Comparison of ENCODE assay signal across 8 mouse cellular contexts in the genomic region with DNA sequence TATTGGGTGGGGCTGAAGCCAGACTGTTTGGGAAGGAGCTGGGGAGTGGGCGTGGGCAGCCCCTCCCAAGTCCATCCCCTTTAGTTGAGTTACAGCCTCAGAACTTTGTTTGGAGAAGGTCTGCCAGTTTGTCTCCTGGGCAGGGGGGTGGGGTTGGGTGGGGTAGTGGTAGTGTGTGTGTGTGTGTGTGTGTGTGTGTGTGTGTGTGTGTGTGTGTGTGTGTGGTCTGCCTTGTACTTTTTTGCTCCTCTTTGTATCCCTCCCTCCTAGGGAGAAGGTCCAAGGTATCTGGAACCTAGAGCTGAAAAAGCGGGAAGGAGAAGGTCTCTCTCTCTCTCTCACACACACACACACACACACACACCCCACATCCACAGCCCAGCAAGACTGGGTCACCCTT. TPM values are rescaled to one million over a fixed set of nuclear protein-coding genes. Genes with fewer than 3 reads are reported as not detected.
DNase-seq lines count a peak whose midpoint lies in the region; ATAC-seq and TF ChIP-seq lines count a peak whose summit lies in the region.
"Had no signal": no experiment of that assay in that cellular context is flagged by ENCODE, and none has a peak within 500 bp of the region (broad histone marks: within the 10 kb centered on the region; RNA-seq: fewer than 3 reads in every experiment).

A gene (minus strand): TSS at position 101 of the 400 bp plus-strand sequence.

- ATAC-seq in lung, postnatal 0 days, result no peak
- no peak for ATAC-seq in forebrain, embryonic 15.5 days (replicated peaks)
- ATAC-seq in limb, embryonic 15.5 days (ENCODE audit: insufficient number of reproducible peaks, low FRiP score, low TSS enrichment, low read depth), result no peak
- no peak for ATAC-seq in stomach, embryonic 15.5 days (ENCODE audit: insufficient read depth, low FRiP score, low read depth)

- no peak for TF ChIP-seq EP300 in lung, postnatal 0 days (IDR thresholded peaks at IDR 0.05)

- 57% methylated on average over 2 of the region's 2 CpGs for WGBS in lung, postnatal 0 days
- whole genome bisulfite sequencing in forebrain, embryonic 15.5 days, result 73% methylated on average over 2 of the region's 2 CpGs
- WGBS in limb, embryonic 15.5 days, result 68% methylated on average over 2 of the region's 2 CpGs
- WGBS in stomach, embryonic 15.5 days, result 38% methylated on average over 2 of the region's 2 CpGs

- no peak for DNase-seq in lung, postnatal 0 days (ENCODE audit: low spot score)
- no peak for DNase-seq in lung, postnatal 4 days
- no peak for DNase-seq in gastrocnemius, postnatal 10 days
- DNase-seq in layer of hippocampus, adult 18-20 months (ENCODE audit: low spot score in 2 of 2), result no peak

- H3K4me2 ChIP-seq in lung, postnatal 0 days (replicated peaks; ENCODE audit: low read depth, low read length), result peak within 1 kb of the TSS; percentile 48; the same call in 1 of the 2 replicates
- H3K4me2 ChIP-seq in forebrain, embryonic 15.5 days (replicated peaks), result peak within 1 kb of the TSS; percentile 66
- peak within 1 kb of the TSS; percentile 54 for H3K4me2 ChIP-seq in limb, embryonic 15.5 days
- H3K4me2 ChIP-seq in stomach, embryonic 15.5 days, result peak within 1 kb of the TSS; percentile 68

- no peak for TF ChIP-seq CTCF in lung, postnatal 0 days (IDR thresholded peaks at IDR 0.05)

- H3K27me3 ChIP-seq in lung, postnatal 0 days (replicated peaks; ENCODE audit: insufficient read depth, low read length), result peaks cover 21% of the 10 kb centered on the region
- peaks cover 28% of the 10 kb centered on the region for H3K27me3 ChIP-seq in forebrain, embryonic 15.5 days
- H3K27me3 ChIP-seq in limb, embryonic 15.5 days, result peaks cover 43% of the 10 kb centered on the region
- H3K27me3 ChIP-seq in stomach, embryonic 15.5 days (replicated peaks), result peaks cover 36% of the 10 kb centered on the region

- peak within 1 kb of the TSS; percentile 8; the same call in 1 of the 2 replicates for H3K4me3 ChIP-seq in lung, postnatal 0 days (ENCODE audit: low read depth, low read length)
- peak within 1 kb of the TSS; percentile 36 for H3K4me3 ChIP-seq in forebrain, embryonic 15.5 days
- H3K4me3 ChIP-seq in limb, embryonic 15.5 days, result peak within 1 kb of the TSS; percentile 30
- H3K4me3 ChIP-seq in stomach, embryonic 15.5 days (replicated peaks), result peak within 1 kb of the TSS; percentile 33; the same call in 1 of the 2 replicates
- H3K4me3 ChIP-seq: erythroblast, embryonic 14.5 days had no signal

- H3K9ac ChIP-seq in lung, postnatal 0 days (replicated peaks; ENCODE audit: low read depth), result no peak within 1 kb of the TSS
- H3K9ac ChIP-seq in forebrain, embryonic 15.5 days (replicated peaks), result peak within 1 kb of the TSS; percentile 39
- no peak within 1 kb of the TSS for H3K9ac ChIP-seq in limb, embryonic 15.5 days
- 0 out of 2 replicates have a peak within 1 kb of the TSS, but pooled peaks have one; percentile 14 for H3K9ac ChIP-seq in stomach, embryonic 15.5 days

- H3K9me3 ChIP-seq in lung, postnatal 0 days (ENCODE audit: low read length), result no peaks in the 10 kb centered on the region
- no peaks in the 10 kb centered on the region for H3K9me3 ChIP-seq in forebrain, embryonic 15.5 days
- no peaks in the 10 kb centered on the region for H3K9me3 ChIP-seq in limb, embryonic 15.5 days
- H3K9me3 ChIP-seq in stomach, embryonic 15.5 days, result no peaks in the 10 kb centered on the region

- peaks cover 3% of the 10 kb centered on the region; the same call in 1 of the 2 replicates for H3K4me1 ChIP-seq in lung, postnatal 0 days (ENCODE audit: insufficient read depth, low read depth, low read length)
- H3K4me1 ChIP-seq in forebrain, embryonic 15.5 days, result peaks cover 6% of the 10 kb centered on the region
- peaks cover 5% of the 10 kb centered on the region for H3K4me1 ChIP-seq in limb, embryonic 15.5 days
- peaks cover 4% of the 10 kb centered on the region; the same call in 1 of the 2 replicates for H3K4me1 ChIP-seq in stomach, embryonic 15.5 days

- H3K27ac ChIP-seq in lung, postnatal 0 days (ENCODE audit: low read length), result no peak within 1 kb of the TSS
- H3K27ac ChIP-seq in forebrain, embryonic 15.5 days (replicated peaks), result no peak within 1 kb of the TSS
- no peak within 1 kb of the TSS for H3K27ac ChIP-seq in limb, embryonic 15.5 days
- H3K27ac ChIP-seq in stomach, embryonic 15.5 days, result no peak within 1 kb of the TSS

- peaks cover 7% of the 10 kb centered on the region for H3K36me3 ChIP-seq in lung, postnatal 0 days (ENCODE audit: insufficient read depth, low read length)
- peaks cover 23% of the 10 kb centered on the region for H3K36me3 ChIP-seq in forebrain, embryonic 15.5 days
- peaks cover 19% of the 10 kb centered on the region for H3K36me3 ChIP-seq in limb, embryonic 15.5 days
- H3K36me3 ChIP-seq in stomach, embryonic 15.5 days, result peaks cover 16% of the 10 kb centered on the region

RNA-seq across cellular contexts. Expression of the gene that starts here (rescaled TPM):
- not detected in 2 replicates for polyA plus RNA-seq in lung, postnatal 0 days (2015; fragmentation: Nextera tagmentation; extraction: Ambion mirVana)
- not detected in 2 replicates for polyA plus RNA-seq in forebrain, embryonic 15.5 days (2015; fragmentation: Nextera tagmentation; extraction: Ambion mirVana)
- polyA plus RNA-seq in limb, embryonic 15.5 days (2015; fragmentation: Nextera tagmentation; extraction: Ambion mirVana), result 0.12 TPM in 2 replicates
- polyA plus RNA-seq in stomach, embryonic 15.5 days (2015; fragmentation: Nextera tagmentation; extraction: Ambion mirVana), result 0.23 and 0.49 TPM in 2 replicates
- not detected for total RNA-seq in gastrocnemius, postnatal 10 days (2021)
- total RNA-seq in layer of hippocampus, adult 18-20 months (2021), result not detected
- polyA plus RNA-seq: erythroblast, embryonic 14.5 days had no signal

Comparison
In these comparisons a context has a peak if more than half of its experiments do, and no peak if none do; other contexts are left out.
1. H3K9ac ChIP-seq: peak in forebrain, embryonic 15.5 days (single experiment) and stomach, embryonic 15.5 days (single experiment); none in lung, postnatal 0 days (single experiment) and limb, embryonic 15.5 days (single experiment).
2. Peak in every context shown above with its lines, with median percentiles within 50 percentile points of each other: H3K4me2 ChIP-seq and H3K4me3 ChIP-seq.